Mouse (Mus musculus): ENCODE measurements around the gene Yif1b. TPM values are rescaled to one million over a fixed set of nuclear protein-coding genes. Genes with fewer than 3 reads are reported as not detected.

The Yif1b gene
- polyA plus RNA-seq, 1 experiment from 2014 or later = 95.7 TPM

- peak overlapping the region; percentile 10 for H3K9ac ChIP-seq (ENCODE audit: low read depth, low read length)
- DNase-seq (ENCODE audit: low spot score) (no peak), ATAC-seq (replicated peaks; ENCODE audit: low FRiP score) (peak; percentile 28; the same call in 1 of the 2 replicates)
- H3K4me2 ChIP-seq = peak overlapping the region; percentile 69
- H3K36me3 ChIP-seq (ENCODE audit: control insufficient read depth, insufficient read depth, low read length) = peaks cover 12% of the 10 kb centered on the region; the same call in 1 of the 2 replicates
- 15% methylated on average over 19 of the region's 19 CpGs for WGBS
- H3K27ac ChIP-seq (ENCODE audit: low read depth, low read length) = no peak overlapping the region
- H3K27me3 ChIP-seq (replicated peaks; ENCODE audit: control insufficient read depth, insufficient read depth, low read length) = no peaks in the 10 kb centered on the region
- H3K4me1 ChIP-seq (replicated peaks; ENCODE audit: control insufficient read depth, insufficient read depth, low read length) = peaks cover 15% of the 10 kb centered on the region
- H3K9me3 ChIP-seq (ENCODE audit: control insufficient read depth, low read length) = no peaks in the 10 kb centered on the region
- peak overlapping the region; percentile 49 for H3K4me3 ChIP-seq (ENCODE audit: low read depth, low read length)
These were observed 9.6 kb downstream of the Yif1b start for GRCm38 (mm10) chr7:29247706-29248105.

GRCm38 (mm10) chr7:29248261-29248841, 10.2 kb downstream of the Yif1b start, which contains the start of gene 2200002D01Rik:
TSS of gene 2200002D01Rik (minus strand) at chr7:29248466.
- Histone ChIP-seq H3K9ac (ENCODE audit: low read depth, low read length) (peak within 1 kb of the TSS; percentile 10), H3K4me2 (peak within 1 kb of the TSS; percentile 69), H3K9me3 (ENCODE audit: control insufficient read depth, low read length) (no peaks in the 10 kb centered on the region), H3K27me3 (replicated peaks; ENCODE audit: control insufficient read depth, insufficient read depth, low read length) (no peaks in the 10 kb centered on the region), H3K27ac (ENCODE audit: low read depth, low read length) (no peak within 1 kb of the TSS), H3K36me3 (ENCODE audit: control insufficient read depth, insufficient read depth, low read length) (peaks cover 12% of the 10 kb centered on the region; the same call in 1 of the 2 replicates), H3K4me3 (ENCODE audit: low read depth, low read length) (peak within 1 kb of the TSS; percentile 49), H3K4me1 (replicated peaks; ENCODE audit: control insufficient read depth, insufficient read depth, low read length) (peaks cover 18% of the 10 kb centered on the region)
- no peak for DNase-seq (ENCODE audit: low spot score)
- WGBS = 18% methylated on average over 20 of the region's 20 CpGs
- ATAC-seq (replicated peaks; ENCODE audit: low FRiP score) = peak; percentile 28

GRCm38 (mm10) chr7:29251166-29251565, 13.0 kb downstream of the Yif1b start:
- Histone ChIP-seq H3K27ac (ENCODE audit: low read depth, low read length) (no peak overlapping the region), H3K4me3 (ENCODE audit: low read depth, low read length) (no peak overlapping the region), H3K9ac (ENCODE audit: low read depth, low read length) (no peak overlapping the region), H3K36me3 (ENCODE audit: control insufficient read depth, insufficient read depth, low read length) (no peaks in the 10 kb centered on the region), H3K4me2 (no peak overlapping the region), H3K9me3 (ENCODE audit: control insufficient read depth, low read length) (no peaks in the 10 kb centered on the region), H3K4me1 (replicated peaks; ENCODE audit: control insufficient read depth, insufficient read depth, low read length) (peaks cover 28% of the 10 kb centered on the region), H3K27me3 (replicated peaks; ENCODE audit: control insufficient read depth, insufficient read depth, low read length) (no peaks in the 10 kb centered on the region)
- no peak for ATAC-seq (replicated peaks; ENCODE audit: low FRiP score)
- 78% methylated on average over 3 of the region's 3 CpGs for WGBS
- DNase-seq (ENCODE audit: low spot score) = no peak

GRCm38 (mm10) chr7:29253842-29254241, 15.7 kb downstream of the Yif1b start:
- whole genome bisulfite sequencing = 28% methylated on average over 5 of the region's 5 CpGs
- Histone ChIP-seq H3K4me3 (ENCODE audit: low read depth, low read length) (no peak overlapping the region), H3K27ac (ENCODE audit: low read depth, low read length) (peak overlapping the region; percentile 26; the same call in 1 of the 2 replicates), H3K36me3 (ENCODE audit: control insufficient read depth, insufficient read depth, low read length) (no peaks in the 10 kb centered on the region), H3K27me3 (replicated peaks; ENCODE audit: control insufficient read depth, insufficient read depth, low read length) (no peaks in the 10 kb centered on the region), H3K9ac (ENCODE audit: low read depth, low read length) (no peak overlapping the region), H3K4me1 (replicated peaks; ENCODE audit: control insufficient read depth, insufficient read depth, low read length) (peaks cover 19% of the 10 kb centered on the region), H3K9me3 (ENCODE audit: control insufficient read depth, low read length) (no peaks in the 10 kb centered on the region), H3K4me2 (no peak overlapping the region)
- ATAC-seq (replicated peaks; ENCODE audit: low FRiP score) (no peak; the same call in 1 of the 2 replicates), DNase-seq (ENCODE audit: low spot score) (no peak)

DNA sequence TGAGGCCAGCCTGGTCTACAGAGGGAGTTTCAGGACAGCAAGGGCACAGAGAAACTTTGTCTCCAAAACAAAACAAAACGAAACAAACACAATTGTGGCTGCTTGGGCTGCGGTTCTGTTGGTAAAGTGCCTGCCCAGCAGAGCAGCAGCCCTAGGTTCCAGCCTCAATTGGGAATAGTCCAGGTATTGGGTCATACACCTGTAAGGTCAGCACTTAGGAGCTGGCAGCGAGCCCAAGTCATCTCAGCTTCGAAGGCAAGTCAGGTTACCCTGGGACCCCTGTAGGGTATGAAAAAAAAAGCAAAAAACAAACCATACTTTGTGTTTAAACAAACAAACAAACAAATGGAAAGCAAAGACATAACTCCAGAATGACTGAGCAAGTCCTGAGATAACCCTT, 17.7 kb downstream of the Yif1b start:
- WGBS = 80% methylated on average over 4 of the region's 4 CpGs
- ATAC-seq (replicated peaks; ENCODE audit: low FRiP score) = no peak
- no peaks in the 10 kb centered on the region for H3K9me3 ChIP-seq (ENCODE audit: control insufficient read depth, low read length)
- no peak overlapping the region for H3K9ac ChIP-seq (ENCODE audit: low read depth, low read length)
- no peak overlapping the region for H3K4me2 ChIP-seq
- no peaks in the 10 kb centered on the region for H3K36me3 ChIP-seq (ENCODE audit: control insufficient read depth, insufficient read depth, low read length)
- no peak overlapping the region for H3K27ac ChIP-seq (ENCODE audit: low read depth, low read length)
- H3K4me1 ChIP-seq (replicated peaks; ENCODE audit: control insufficient read depth, insufficient read depth, low read length) = peaks cover 18% of the 10 kb centered on the region
- no peaks in the 10 kb centered on the region for H3K27me3 ChIP-seq (replicated peaks; ENCODE audit: control insufficient read depth, insufficient read depth, low read length)
- no peak for DNase-seq (ENCODE audit: low spot score)
- no peak overlapping the region for H3K4me3 ChIP-seq (ENCODE audit: low read depth, low read length)

DNA sequence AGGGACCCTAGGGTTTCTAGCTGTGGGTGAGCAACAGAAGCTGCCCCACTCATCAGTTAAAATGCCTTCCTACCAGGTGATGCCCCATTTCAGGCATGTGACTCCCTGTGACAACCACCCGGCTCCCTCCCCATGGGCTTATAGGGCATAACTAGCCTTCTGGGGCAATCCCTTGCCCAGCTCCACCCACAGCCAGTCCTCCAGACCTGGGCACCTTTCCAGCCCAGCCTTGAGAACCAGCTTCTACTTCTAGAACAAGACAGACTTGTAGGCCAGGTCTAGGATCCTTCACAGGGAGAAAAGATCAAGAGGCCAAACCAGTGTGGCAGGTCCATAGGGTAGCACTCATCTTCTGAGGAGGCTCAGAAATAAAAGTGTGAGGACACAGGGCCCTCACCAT, 19.2 kb downstream of the Yif1b start:
- Histone ChIP-seq H3K4me2 (no peak overlapping the region), H3K4me3 (ENCODE audit: low read depth, low read length) (no peak overlapping the region), H3K27me3 (replicated peaks; ENCODE audit: control insufficient read depth, insufficient read depth, low read length) (no peaks in the 10 kb centered on the region), H3K9me3 (ENCODE audit: control insufficient read depth, low read length) (no peaks in the 10 kb centered on the region), H3K36me3 (ENCODE audit: control insufficient read depth, insufficient read depth, low read length) (no peaks in the 10 kb centered on the region), H3K27ac (ENCODE audit: low read depth, low read length) (no peak overlapping the region), H3K9ac (ENCODE audit: low read depth, low read length) (no peak overlapping the region), H3K4me1 (replicated peaks; ENCODE audit: control insufficient read depth, insufficient read depth, low read length) (peaks cover 18% of the 10 kb centered on the region)
- 80% methylated on average over 1 of the region's 1 CpGs for WGBS
- ATAC-seq (replicated peaks; ENCODE audit: low FRiP score) (no peak), DNase-seq (ENCODE audit: low spot score) (no peak)

GRCm38 (mm10) chr7:29259781-29260730, 21.9 kb downstream of the Yif1b start:
- Histone ChIP-seq H3K27me3 (replicated peaks; ENCODE audit: control insufficient read depth, insufficient read depth, low read length) (no peaks in the 10 kb centered on the region), H3K9me3 (ENCODE audit: control insufficient read depth, low read length) (no peaks in the 10 kb centered on the region), H3K9ac (ENCODE audit: low read depth, low read length) (no peak overlapping the region), H3K36me3 (ENCODE audit: control insufficient read depth, insufficient read depth, low read length) (no peaks in the 10 kb centered on the region), H3K4me3 (ENCODE audit: low read depth, low read length) (no peak overlapping the region), H3K4me1 (replicated peaks; ENCODE audit: control insufficient read depth, insufficient read depth, low read length) (peaks cover 2% of the 10 kb centered on the region; the same call in 1 of the 2 replicates), H3K4me2 (no peak overlapping the region), H3K27ac (ENCODE audit: low read depth, low read length) (no peak overlapping the region)
- DNase-seq (ENCODE audit: low spot score) (no peak), ATAC-seq (replicated peaks; ENCODE audit: low FRiP score) (no peak)
- WGBS = 79% methylated on average over 10 of the region's 10 CpGs

- H3K36me3 ChIP-seq (ENCODE audit: control insufficient read depth, insufficient read depth, low read length) = no peaks in the 10 kb centered on the region
- WGBS = 71% methylated on average over 6 of the region's 6 CpGs
- H3K4me3 ChIP-seq (ENCODE audit: low read depth, low read length) = no peak overlapping the region
- H3K9ac ChIP-seq (ENCODE audit: low read depth, low read length) = no peak overlapping the region
- no peaks in the 10 kb centered on the region for H3K9me3 ChIP-seq (ENCODE audit: control insufficient read depth, low read length)
- no peaks in the 10 kb centered on the region for H3K27me3 ChIP-seq (replicated peaks; ENCODE audit: control insufficient read depth, insufficient read depth, low read length)
- ATAC-seq (replicated peaks; ENCODE audit: low FRiP score) (no peak), DNase-seq (ENCODE audit: low spot score) (no peak)
- no peak overlapping the region for H3K27ac ChIP-seq (ENCODE audit: low read depth, low read length)
- H3K4me2 ChIP-seq = no peak overlapping the region
- 0 out of 2 replicates have a peak, but pooled peaks cover 2% of the 10 kb centered on the region for H3K4me1 ChIP-seq (replicated peaks; ENCODE audit: control insufficient read depth, insufficient read depth, low read length)
These were observed 24.0 kb downstream of the Yif1b start for GRCm38 (mm10) chr7:29262151-29262550.
